Mouse (Mus musculus) embryonic facial prominence, embryonic 15.5 days (tissue): ENCODE data around the gene Tmem120b. TPM values are rescaled to one million over a fixed set of nuclear protein-coding genes. Genes with fewer than 3 reads are reported as not detected.

Experiments used
- polyA plus RNA-seq: library from polyadenylated mRNA; unstranded; fragments of >200 nt; fragmentation: Nextera tagmentation; extraction: Ambion mirVana; gene quantifications from 2 replicates; pipeline ENCODE4 v1.2.1, GENCODE M21; 2015

Tmem120b gene
- polyA plus RNA-seq, 1 experiment from 2014 or later, result 19.4 TPM

Other genes with a start within 250 kb of the Tmem120b start
- 390 and 401 TPM in 2 replicates for gene Anapc5, start 247.1 kb upstream of the Tmem120b start, polyA plus RNA-seq
- 32.0 and 36.0 TPM in 2 replicates for gene Rnf34, start 218.4 kb upstream of the Tmem120b start, polyA plus RNA-seq
- 42.9 and 43.9 TPM in 2 replicates for gene Kdm2b, start 78.6 kb upstream of the Tmem120b start, polyA plus RNA-seq
- gene Orai1, start 53.3 kb upstream of the Tmem120b start, polyA plus RNA-seq, result 16.8 and 17.3 TPM in 2 replicates
- gene Morn3, start 21.4 kb upstream of the Tmem120b start, polyA plus RNA-seq, result 4.7 and 11.2 TPM in 2 replicates
- gene Rhof, start 64.3 kb downstream of the Tmem120b start, polyA plus RNA-seq, result 5.4 and 6.4 TPM in 2 replicates
- 11.4 TPM in 2 replicates for gene Setd1b, start 73.8 kb downstream of the Tmem120b start, polyA plus RNA-seq
- 92.3 and 95.4 TPM in 2 replicates for gene Psmd9, start 101.0 kb downstream of the Tmem120b start, polyA plus RNA-seq
- gene Hpd, start 114.3 kb downstream of the Tmem120b start, polyA plus RNA-seq, result not detected in 2 replicates
- gene Wdr66, start 183.7 kb downstream of the Tmem120b start, polyA plus RNA-seq, result 3.4 and 4.7 TPM in 2 replicates